Mouse (Mus musculus) kidney, embryonic 15.5 days (tissue): ENCODE measurements around the gene Tbc1d20. TPM values are rescaled to one million over a fixed set of nuclear protein-coding genes. Genes with fewer than 3 reads are reported as not detected.

Experiments
- polyA plus RNA-seq: library from polyadenylated mRNA; unstranded; fragments of >200 nt; fragmentation: Nextera tagmentation; extraction: Ambion mirVana; gene quantifications from 2 replicates; pipeline ENCODE4 v1.2.1, GENCODE M21; 2015

Tbc1d20 gene
- polyA plus RNA-seq, 1 experiment from 2014 or later, result 39.7 TPM

Other genes with a start within 250 kb of the Tbc1d20 start
- 0.04 and 0.05 TPM in 2 replicates for gene Scrt2, start 212.3 kb upstream of the Tbc1d20 start, polyA plus RNA-seq
- gene Srxn1, start 188.3 kb upstream of the Tbc1d20 start, polyA plus RNA-seq, result 12.7 and 14.5 TPM in 2 replicates
- gene Tcf15, start 150.3 kb upstream of the Tbc1d20 start, polyA plus RNA-seq, result 13.5 TPM in 2 replicates
- 93.4 and 101 TPM in 2 replicates for gene Csnk2a1, start 67.0 kb upstream of the Tbc1d20 start, polyA plus RNA-seq
- gene Rbck1, start 38.8 kb downstream of the Tbc1d20 start, polyA plus RNA-seq, result 79.0 and 88.7 TPM in 2 replicates
- 1.1 and 1.9 TPM in 2 replicates for gene Trib3, start 50.2 kb downstream of the Tbc1d20 start, polyA plus RNA-seq
- 1.1 and 2.2 TPM in 2 replicates for gene Nrsn2, start 82.8 kb downstream of the Tbc1d20 start, polyA plus RNA-seq
- 10.6 and 12.2 TPM in 2 replicates for gene Sox12, start 104.2 kb downstream of the Tbc1d20 start, polyA plus RNA-seq
- 42.4 and 45.7 TPM in 2 replicates for gene Zcchc3, start 121.2 kb downstream of the Tbc1d20 start, polyA plus RNA-seq
- gene 6820408C15Rik, start 121.8 kb downstream of the Tbc1d20 start, polyA plus RNA-seq, result 0.56 and 0.77 TPM in 2 replicates
- gene Defb23, start 170.8 kb downstream of the Tbc1d20 start, polyA plus RNA-seq, result 0.27 TPM in 1 of 2 replicates, not detected in the other
- gene Defb20, start 183.2 kb downstream of the Tbc1d20 start, polyA plus RNA-seq, result not detected in 2 replicates
- not detected in 2 replicates for gene Defb22, start 196.3 kb downstream of the Tbc1d20 start, polyA plus RNA-seq
- not detected in 2 replicates for gene Defb26, start 217.9 kb downstream of the Tbc1d20 start, polyA plus RNA-seq
- 0.67 and 0.95 TPM in 2 replicates for gene Defb28, start 224.4 kb downstream of the Tbc1d20 start, polyA plus RNA-seq
- 0.90 and 1.6 TPM in 2 replicates for gene Defb29, start 246.3 kb downstream of the Tbc1d20 start, polyA plus RNA-seq